Mouse (Mus musculus) liver, postnatal 0 days (tissue): ENCODE results near the gene Slc16a2. TPM values are rescaled to one million over a fixed set of nuclear protein-coding genes. Genes with fewer than 3 reads are reported as not detected.

Source experiments
- ATAC-seq: fragments of 200-750 bp; cut with Nextera tagmentation; 2 replicates; pipeline ENCODE4 v1.8.0; 2017; ENCODE audit warnings: mild to moderate bottlenecking, moderate library complexity
- DNase-seq: peaks from one replicate; pipeline ENCODE4 v3.0.0-alpha.2; 2016
- H3K27ac ChIP-seq: fragments of 300-500 bp; sonication (generic); 2 replicates; pipeline ENCODE4 v1.5.1; 2014; ENCODE audit warnings: antibody characterized with exemption, moderate library complexity, mild to moderate bottlenecking, low read depth
- H3K27me3 ChIP-seq: fragments of 300-500 bp; sonication (generic); 2 replicates; pipeline ENCODE4 v1.6.1; 2014; ENCODE audit warnings: low read length, control low read depth, mixed read lengths; ENCODE audit not compliant: insufficient read depth
- H3K36me3 ChIP-seq: fragments of 300-500 bp; sonication (generic); replicated peaks from 2 replicates; pipeline ENCODE4 v1.6.1; 2014; ENCODE audit warnings: mild to moderate bottlenecking, control low read depth, low read length, moderate library complexity, mixed read lengths; ENCODE audit not compliant: insufficient read depth
- H3K4me1 ChIP-seq: fragments of 300-500 bp; sonication (generic); 2 replicates; pipeline ENCODE4 v1.6.1; 2014; ENCODE audit warnings: antibody characterized with exemption, mild to moderate bottlenecking, control low read depth; ENCODE audit not compliant: insufficient read depth
- H3K4me2 ChIP-seq: fragments of 300-500 bp; sonication (generic); 2 replicates; pipeline ENCODE4 v1.6.1; 2014; ENCODE audit warnings: low read depth, mild to moderate bottlenecking, low read length, moderate library complexity, mixed read lengths
- H3K4me3 ChIP-seq: fragments of 300-500 bp; sonication (generic); 2 replicates; pipeline ENCODE4 v1.5.1; 2014; ENCODE audit warnings: low read depth, low read length
- H3K9ac ChIP-seq: fragments of 300-500 bp; sonication (generic); replicated peaks from 2 replicates; pipeline ENCODE4 v1.6.1; 2014; ENCODE audit warnings: mild to moderate bottlenecking, moderate library complexity
- H3K9me3 ChIP-seq: fragments of 300-500 bp; sonication (generic); 2 replicates; pipeline ENCODE4 v1.6.1; 2016; ENCODE audit warnings: mild to moderate bottlenecking, control low read depth, low read length, mixed read lengths
- CTCF ChIP-seq: sonication (generic); IDR thresholded peaks from 2 replicates; pipeline ENCODE4 v1.5.1; 2016; ENCODE audit warnings: antibody characterized with exemption, low read depth
- EP300 ChIP-seq: IDR thresholded peaks from 2 replicates; pipeline ENCODE4 v1.6.1; 2016; ENCODE audit warnings: antibody characterized with exemption, low read depth, mild to moderate bottlenecking
- WGBS: fragments of 180-500 bp; shearing (Covaris S2); extraction: QIAGEN DNeasy Blood & Tissue Kit; methylation state at CpG from one replicate; pipeline ENCODE4 v1.1.7; 2014; ENCODE audit not compliant: insufficient replicate concordance; 5-methylcytosine and 5-hydroxymethylcytosine counted together
- polyA plus RNA-seq: library from polyadenylated mRNA; unstranded; fragments of >200 nt; fragmentation: Nextera tagmentation; extraction: Ambion mirVana; gene quantifications from 2 replicates; pipeline ENCODE4 v1.2.1, GENCODE M21; 2015

Gene Slc16a2
- polyA plus RNA-seq, 1 experiment from 2014 or later, result 22.6 TPM

- H3K27me3 ChIP-seq, result no peaks in the 10 kb centered on the region; the same call in 1 of the 2 replicates
- no peak for ATAC-seq
- TF ChIP-seq CTCF (no peak), EP300 (no peak)
Measured at GRCm38 (mm10) chrX:103744171-103745039, 77.4 kb downstream of the Slc16a2 start.

GRCm38 (mm10) chrX:103742057-103742315 lies 79.8 kb downstream of the Slc16a2 start:
- 33% methylated on average over 2 of the region's 2 CpGs for WGBS
- no peak overlapping the region for H3K9ac ChIP-seq
- no peak for ATAC-seq
- no peaks in the 10 kb centered on the region for H3K36me3 ChIP-seq
- no peak for TF ChIP-seq EP300
- TF ChIP-seq CTCF, result no peak
- H3K4me3 ChIP-seq, result no peak overlapping the region
- H3K4me1 ChIP-seq, result no peaks in the 10 kb centered on the region
- H3K9me3 ChIP-seq, result no peaks in the 10 kb centered on the region
- DNase-seq, result no peak
- H3K4me2 ChIP-seq, result no peak overlapping the region
- H3K27ac ChIP-seq, result no peak overlapping the region
- H3K27me3 ChIP-seq, result no peaks in the 10 kb centered on the region; the same call in 1 of the 2 replicates

More at GRCm38 (mm10) chrX:103744171-103745039, 77.4 kb downstream of the Slc16a2 start:
- Histone ChIP-seq H3K27ac (no peak overlapping the region), H3K4me3 (no peak overlapping the region), H3K9ac (no peak overlapping the region), H3K4me1 (no peaks in the 10 kb centered on the region), H3K36me3 (no peaks in the 10 kb centered on the region), H3K9me3 (no peaks in the 10 kb centered on the region), H3K4me2 (no peak overlapping the region)
- no peak for DNase-seq
- 67% methylated on average over 7 of the region's 7 CpGs for WGBS

GRCm38 (mm10) chrX:103741215-103742056 lies 80.3 kb downstream of the Slc16a2 start:
- no peak for TF ChIP-seq EP300
- no peak for TF ChIP-seq CTCF
- Histone ChIP-seq H3K4me1 (no peaks in the 10 kb centered on the region), H3K4me3 (no peak overlapping the region), H3K4me2 (no peak overlapping the region), H3K27me3 (no peaks in the 10 kb centered on the region; the same call in 1 of the 2 replicates), H3K27ac (no peak overlapping the region), H3K9me3 (no peaks in the 10 kb centered on the region), H3K36me3 (no peaks in the 10 kb centered on the region), H3K9ac (no peak overlapping the region)
- ATAC-seq, result peak; percentile 41; the same call in 1 of the 2 replicates
- 50% methylated on average over 12 of the region's 13 CpGs for WGBS
- peak; percentile 28 for DNase-seq

- no peaks in the 10 kb centered on the region for H3K27me3 ChIP-seq
Measured at GRCm38 (mm10) chrX:103734041-103734625, 87.7 kb downstream of the Slc16a2 start.

GRCm38 (mm10) chrX:103733091-103733490 lies 88.7 kb downstream of the Slc16a2 start:
- H3K27ac ChIP-seq, result peak overlapping the region; percentile 80
- H3K27me3 ChIP-seq, result 0 out of 2 replicates have a peak, but pooled peaks cover 2% of the 10 kb centered on the region
- no peak overlapping the region for H3K9ac ChIP-seq
- no peak for ATAC-seq
- TF ChIP-seq EP300 (no peak), CTCF (no peak)
- H3K4me2 ChIP-seq, result no peak overlapping the region
- H3K9me3 ChIP-seq, result no peaks in the 10 kb centered on the region
- no peak for DNase-seq
- no peaks in the 10 kb centered on the region for H3K36me3 ChIP-seq
- H3K4me3 ChIP-seq, result no peak overlapping the region
- no peaks in the 10 kb centered on the region for H3K4me1 ChIP-seq
- 63% methylated on average over 4 of the region's 4 CpGs for WGBS

More at GRCm38 (mm10) chrX:103734041-103734625, 87.7 kb downstream of the Slc16a2 start:
- no peaks in the 10 kb centered on the region for H3K36me3 ChIP-seq
- H3K4me1 ChIP-seq, result no peaks in the 10 kb centered on the region
- ATAC-seq (peak; percentile 72), DNase-seq (peak; percentile 26)
- no peak overlapping the region for H3K4me2 ChIP-seq
- no peaks in the 10 kb centered on the region for H3K9me3 ChIP-seq
- 63% methylated on average over 7 of the region's 7 CpGs for WGBS
- H3K4me3 ChIP-seq, result no peak overlapping the region
- no peak overlapping the region for H3K9ac ChIP-seq
- TF ChIP-seq EP300 (no peak), CTCF (no peak)
- peak overlapping the region; percentile 80 for H3K27ac ChIP-seq
